Mouse (Mus musculus) lung, embryonic 15.5 days (tissue): ENCODE results near the gene Dcxr. TPM values are rescaled to one million over a fixed set of nuclear protein-coding genes. Genes with fewer than 3 reads are reported as not detected.
"Not testable (repeated sequence)": the region's sequence is repeated elsewhere in the genome, so short reads cannot be mapped to it uniquely, and the experiment has no call there.

Experiments
- ATAC-seq: fragments of 200-750 bp; cut with Nextera tagmentation; 2 replicates; pipeline ENCODE4 v1.8.0; 2017; ENCODE audit warnings: moderate number of reproducible peaks, borderline replicate concordance; ENCODE audit not compliant: low FRiP score, low TSS enrichment; ENCODE audit errors: extremely low read depth
- H3K27ac ChIP-seq: fragments of 300-500 bp; sonication (generic); 2 replicates; pipeline ENCODE4 v1.5.1; 2015; ENCODE audit warnings: moderate library complexity, mild to moderate bottlenecking, inconsistent platforms
- H3K27me3 ChIP-seq: fragments of 300-500 bp; sonication (generic); 2 replicates; pipeline ENCODE4 v1.6.1; 2015; ENCODE audit warnings: inconsistent platforms
- H3K36me3 ChIP-seq: fragments of 300-500 bp; sonication (generic); 2 replicates; pipeline ENCODE4 v1.6.1; 2015; ENCODE audit warnings: inconsistent platforms
- H3K4me1 ChIP-seq: fragments of 300-500 bp; sonication (generic); 2 replicates; pipeline ENCODE4 v1.6.1; 2015; ENCODE audit warnings: inconsistent platforms
- H3K4me2 ChIP-seq: fragments of 300-500 bp; sonication (generic); 2 replicates; pipeline ENCODE4 v1.6.1; 2015; ENCODE audit warnings: inconsistent platforms, mild to moderate bottlenecking, moderate library complexity
- H3K4me3 ChIP-seq: fragments of 300-500 bp; sonication (generic); 2 replicates; pipeline ENCODE4 v1.5.1; 2015; ENCODE audit warnings: mild to moderate bottlenecking, inconsistent platforms
- H3K9ac ChIP-seq: fragments of 300-500 bp; sonication (generic); 2 replicates; pipeline ENCODE4 v1.6.1; 2015; ENCODE audit warnings: inconsistent platforms
- H3K9me3 ChIP-seq: fragments of 300-500 bp; sonication (generic); 2 replicates; pipeline ENCODE4 v1.6.1; 2016; ENCODE audit warnings: inconsistent platforms
- WGBS: fragments of 180-500 bp; shearing (Covaris S2); methylation state at CpG from one replicate; pipeline ENCODE4 v1.1.7; 2015; 5-methylcytosine and 5-hydroxymethylcytosine counted together
- polyA plus RNA-seq: library from polyadenylated mRNA; unstranded; fragments of >200 nt; fragmentation: Nextera tagmentation; extraction: Ambion mirVana; gene quantifications from 2 replicates; pipeline ENCODE4 v1.2.1, GENCODE M21; 2015

Gene Dcxr
- polyA plus RNA-seq, 1 experiment from 2014 or later: 55.1 TPM

DNA sequence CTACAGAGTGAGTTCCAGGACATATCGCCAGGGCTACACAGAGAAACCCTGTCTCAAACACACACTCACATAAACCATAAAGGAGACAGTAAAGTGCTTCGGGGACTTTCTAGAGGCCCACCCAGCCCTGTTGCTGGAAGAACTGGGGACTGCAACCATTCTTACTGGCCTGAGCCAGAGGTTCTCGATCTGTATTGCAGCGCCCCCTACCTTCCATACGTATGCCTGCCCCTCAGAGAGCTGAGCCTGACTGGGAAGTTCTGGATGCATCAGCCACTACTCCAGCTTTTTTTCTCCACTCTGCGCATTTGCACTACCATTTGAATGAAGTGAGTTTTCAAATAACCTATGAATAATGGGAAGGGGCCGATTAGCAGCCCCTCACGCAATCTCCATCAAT lies 22.3 kb upstream of the Dcxr start:
- no peak for ATAC-seq
- 61% methylated on average over 8 of the region's 8 CpGs for WGBS
- no peak overlapping the region for H3K9ac ChIP-seq

DNA sequence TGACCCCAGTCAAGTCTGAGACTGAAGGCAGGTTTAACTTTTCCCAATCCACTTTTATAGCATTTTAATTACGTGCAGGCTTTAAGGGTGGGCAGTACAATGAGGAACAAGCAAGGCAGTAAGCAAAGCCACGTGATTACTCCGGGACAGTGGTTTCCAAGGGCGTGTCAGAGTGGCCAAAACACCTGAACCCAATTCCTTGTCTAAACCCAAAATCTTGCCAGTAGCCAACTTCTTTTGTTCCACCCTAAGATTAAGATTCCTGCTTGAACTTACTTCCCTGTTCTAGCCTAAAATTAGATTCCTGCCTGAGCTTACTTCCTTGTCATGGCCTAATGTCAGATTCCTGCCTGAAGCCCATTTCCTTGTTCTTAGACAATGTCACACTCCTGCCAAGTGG lies 20.9 kb upstream of the Dcxr start:
- no peak overlapping the region for H3K9ac ChIP-seq
- 76% methylated on average over 4 of the region's 4 CpGs for WGBS
- no peaks in the 10 kb centered on the region for H3K27me3 ChIP-seq
- no peak overlapping the region for H3K4me2 ChIP-seq
- no peak for ATAC-seq
- no peaks in the 10 kb centered on the region for H3K9me3 ChIP-seq
- no peak overlapping the region for H3K4me3 ChIP-seq
- 0 out of 2 replicates have a peak, but pooled peaks cover 3% of the 10 kb centered on the region for H3K4me1 ChIP-seq
- H3K36me3 ChIP-seq: no peaks in the 10 kb centered on the region
- no peak overlapping the region for H3K27ac ChIP-seq

More for the DNA sequence above, 22.3 kb upstream of the Dcxr start:
- no peak overlapping the region for H3K27ac ChIP-seq
- no peaks in the 10 kb centered on the region for H3K36me3 ChIP-seq
- H3K4me1 ChIP-seq: 0 out of 2 replicates have a peak, but pooled peaks cover 3% of the 10 kb centered on the region
- no peaks in the 10 kb centered on the region for H3K27me3 ChIP-seq
- H3K4me2 ChIP-seq: no peak overlapping the region
- no peaks in the 10 kb centered on the region for H3K9me3 ChIP-seq
- H3K4me3 ChIP-seq: no peak overlapping the region

DNA sequence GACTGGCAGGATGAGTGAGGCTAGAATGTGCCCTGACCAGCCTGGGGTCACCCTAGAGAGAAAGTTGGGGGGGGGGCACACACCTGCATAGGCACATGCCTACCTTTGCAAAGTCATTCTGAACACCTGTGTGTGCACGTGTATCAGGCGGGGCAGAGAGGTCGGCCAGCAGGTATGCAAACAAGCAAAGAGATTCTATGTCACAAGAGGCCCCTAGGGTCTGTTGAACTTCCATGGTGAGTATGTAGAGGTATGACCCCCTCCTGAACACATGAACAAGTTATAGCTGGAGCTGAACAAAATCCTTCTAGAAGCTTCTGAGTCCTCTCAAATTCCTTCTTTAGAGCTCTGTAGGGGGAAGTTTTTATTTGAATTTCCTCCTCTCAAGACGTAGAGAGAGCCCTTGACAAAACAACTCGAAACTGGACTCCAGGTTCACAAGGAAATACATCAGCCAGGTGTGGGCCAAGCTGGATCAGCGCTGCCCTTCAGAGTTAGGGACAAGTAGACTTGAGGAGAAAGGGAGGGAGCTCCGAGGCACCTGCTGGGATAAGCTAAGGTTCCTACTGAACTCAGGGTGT lies 17.1 kb upstream of the Dcxr start:
- peak; percentile 88 for ATAC-seq
- H3K9ac ChIP-seq: no peak overlapping the region
- no peak overlapping the region for H3K4me2 ChIP-seq
- no peak overlapping the region for H3K4me3 ChIP-seq
- H3K27ac ChIP-seq: peak overlapping the region; percentile 96
- no peaks in the 10 kb centered on the region for H3K27me3 ChIP-seq
- no peaks in the 10 kb centered on the region for H3K36me3 ChIP-seq
- H3K9me3 ChIP-seq: no peaks in the 10 kb centered on the region
- 38% methylated on average over 7 of the region's 7 CpGs for WGBS
- 0 out of 2 replicates have a peak, but pooled peaks cover 3% of the 10 kb centered on the region for H3K4me1 ChIP-seq

DNA sequence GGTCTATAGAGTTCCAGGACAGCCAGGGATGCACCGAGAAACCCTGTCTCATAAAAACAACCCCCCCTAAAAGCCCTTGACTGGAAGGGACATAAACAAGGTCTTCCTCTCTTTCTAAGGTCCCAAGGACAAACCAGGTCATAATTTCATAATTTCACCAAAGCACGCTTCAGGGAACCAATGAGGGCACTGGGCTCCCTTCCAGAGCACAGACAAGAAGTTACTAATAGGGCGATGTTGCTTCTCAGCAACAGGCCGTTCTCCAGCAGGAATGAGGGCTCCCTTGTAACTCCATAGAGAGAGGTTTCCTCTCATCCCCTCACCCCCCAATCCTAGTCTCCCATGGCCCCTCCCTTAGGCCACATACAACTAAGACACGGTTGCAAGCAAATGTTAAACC lies 13.9 kb upstream of the Dcxr start:
- no peak overlapping the region for H3K4me2 ChIP-seq
- H3K9me3 ChIP-seq: no peaks in the 10 kb centered on the region
- no peak overlapping the region for H3K9ac ChIP-seq
- no peaks in the 10 kb centered on the region for H3K27me3 ChIP-seq
- H3K4me3 ChIP-seq: no peak overlapping the region
- WGBS: 82% methylated on average over 5 of the region's 5 CpGs
- H3K36me3 ChIP-seq: no peaks in the 10 kb centered on the region
- H3K4me1 ChIP-seq: 0 out of 2 replicates have a peak, but pooled peaks cover 3% of the 10 kb centered on the region
- no peak for ATAC-seq
- H3K27ac ChIP-seq: no peak overlapping the region

DNA sequence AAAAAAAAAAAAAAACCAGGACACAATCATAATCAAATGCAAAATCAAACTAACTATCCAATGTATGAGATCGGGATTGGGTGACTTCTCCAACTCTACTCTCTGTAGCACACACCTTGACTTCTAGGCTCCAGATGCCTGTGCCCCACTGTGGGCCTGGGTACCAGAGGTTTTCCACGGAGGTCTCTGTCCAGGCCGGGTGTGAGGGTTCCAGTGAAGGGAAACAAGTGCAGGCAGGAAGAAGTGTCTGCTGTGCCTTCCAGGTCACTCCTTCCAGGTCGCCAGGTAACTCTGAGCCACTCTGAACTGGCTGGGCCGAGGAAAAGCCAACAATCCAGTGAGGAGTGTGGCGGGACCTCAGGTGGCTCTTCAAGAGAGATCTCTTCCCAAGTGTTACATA lies 9.3 kb upstream of the Dcxr start:
- no peak for ATAC-seq
- no peak overlapping the region for H3K27ac ChIP-seq
- H3K4me1 ChIP-seq: peaks cover 11% of the 10 kb centered on the region; the same call in 1 of the 2 replicates
- WGBS: 58% methylated on average over 6 of the region's 6 CpGs
- H3K9ac ChIP-seq: no peak overlapping the region
- H3K9me3 ChIP-seq: no peaks in the 10 kb centered on the region
- no peak overlapping the region for H3K4me3 ChIP-seq
- no peaks in the 10 kb centered on the region for H3K36me3 ChIP-seq
- no peaks in the 10 kb centered on the region for H3K27me3 ChIP-seq
- H3K4me2 ChIP-seq: no peak overlapping the region

DNA sequence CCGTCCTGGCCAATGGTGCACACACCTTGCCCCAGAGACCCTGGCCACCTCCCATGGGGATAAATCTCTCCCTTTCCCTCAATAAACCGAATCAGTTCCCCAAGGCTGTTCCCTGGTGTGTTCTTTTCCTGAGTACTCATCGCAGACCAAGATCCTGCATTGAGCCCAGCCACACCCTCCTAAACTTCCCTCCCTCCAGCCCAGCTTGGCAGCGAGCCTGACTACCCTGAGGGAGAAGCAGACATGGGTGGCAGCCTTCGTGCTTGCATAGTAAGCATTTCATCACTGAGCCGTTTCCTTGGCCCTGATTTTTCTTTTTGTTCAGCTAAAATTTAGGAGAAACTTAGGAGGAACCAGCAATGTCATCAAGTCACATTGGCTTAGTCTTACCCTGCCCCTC lies 6.4 kb upstream of the Dcxr start:
- Histone ChIP-seq H3K27me3 (no peaks in the 10 kb centered on the region), H3K4me3 (no peak overlapping the region), H3K4me1 (peaks cover 20% of the 10 kb centered on the region), H3K36me3 (no peaks in the 10 kb centered on the region), H3K9me3 (no peaks in the 10 kb centered on the region), H3K9ac (no peak overlapping the region), H3K27ac (0 out of 2 replicates have a peak overlapping the region, but pooled peaks have one; percentile 47), H3K4me2 (no peak overlapping the region)
- ATAC-seq: 0 out of 2 replicates have a peak, but pooled peaks have one; percentile 8
- WGBS: 32% methylated on average over 6 of the region's 6 CpGs

DNA sequence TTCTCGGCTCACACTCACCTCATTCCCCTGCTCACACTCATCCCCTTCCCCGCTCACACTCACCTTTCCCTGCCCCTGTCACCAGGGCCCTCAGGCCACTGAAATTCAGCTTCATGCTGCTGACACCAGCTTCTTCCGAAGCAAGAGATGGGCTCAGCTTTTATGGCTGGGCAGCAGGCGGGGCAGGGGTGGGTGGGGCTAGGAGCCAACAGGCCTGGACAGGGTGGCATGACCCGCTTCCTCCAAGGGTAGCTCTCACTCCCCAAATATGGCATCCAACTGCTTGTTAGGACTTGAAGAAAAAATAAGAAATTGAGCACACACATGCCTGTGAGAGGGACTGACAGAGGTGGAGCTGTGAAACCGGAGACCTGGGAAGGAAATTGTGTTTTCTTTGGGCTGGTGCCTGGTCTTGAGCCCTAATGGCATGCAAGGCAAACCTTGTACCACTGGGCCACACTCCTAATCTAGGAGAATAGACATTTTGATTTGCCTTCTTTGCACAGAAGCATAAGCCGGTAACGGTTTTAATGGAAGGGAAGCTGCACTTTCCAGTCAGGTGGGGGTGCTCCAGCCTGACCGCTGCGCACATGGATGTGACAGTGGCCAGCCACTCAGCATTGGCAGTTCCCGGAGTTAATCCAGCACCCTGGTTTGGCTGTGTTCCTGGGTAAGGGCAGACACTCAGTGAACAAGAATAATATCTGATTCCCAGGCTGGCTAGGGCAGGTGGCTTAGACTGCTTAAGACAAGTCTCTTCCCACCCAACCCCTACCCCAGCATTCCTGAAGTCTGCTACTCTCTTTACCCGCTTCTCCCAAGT lies 5.0 kb upstream of the Dcxr start, which contains the start of gene Cbr2:
Gene Cbr2, minus strand, starts transcription at position 257 of the 823 bp plus-strand sequence.
- no peak within 1 kb of the TSS for H3K4me3 ChIP-seq
- no peak within 1 kb of the TSS for H3K9ac ChIP-seq
- peak within 1 kb of the TSS; percentile 38; the same call in 1 of the 2 replicates for H3K27ac ChIP-seq
- H3K9me3 ChIP-seq: no peaks in the 10 kb centered on the region
- H3K4me2 ChIP-seq: no peak within 1 kb of the TSS
- no peak for ATAC-seq
- 69% methylated on average over 12 of the region's 12 CpGs for WGBS
- peaks cover 20% of the 10 kb centered on the region for H3K4me1 ChIP-seq
- H3K27me3 ChIP-seq: no peaks in the 10 kb centered on the region
- no peaks in the 10 kb centered on the region for H3K36me3 ChIP-seq

DNA sequence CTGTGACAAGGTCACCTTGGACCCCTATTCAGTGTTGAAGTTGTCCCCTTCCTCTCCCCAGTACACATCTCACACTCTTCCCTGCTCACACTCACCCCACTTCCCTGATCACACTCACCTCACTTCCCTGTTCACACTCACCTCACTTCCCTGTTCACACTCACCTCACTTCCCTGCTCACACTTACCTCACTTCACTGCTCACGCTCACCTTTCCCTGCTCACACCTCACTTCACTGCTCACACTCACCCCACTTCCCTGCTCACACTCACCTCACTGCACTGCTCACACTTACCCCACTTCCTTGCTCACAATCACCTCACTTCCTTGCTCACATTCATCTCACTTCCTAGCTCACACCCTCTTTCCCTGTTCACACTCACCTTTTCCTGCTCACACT lies 4.3 kb upstream of the Dcxr start:
- WGBS: 74% methylated on average over 1 of the region's 1 CpGs
- peak overlapping the region; percentile 9; the same call in 1 of the 2 replicates for H3K27ac ChIP-seq

DNA sequence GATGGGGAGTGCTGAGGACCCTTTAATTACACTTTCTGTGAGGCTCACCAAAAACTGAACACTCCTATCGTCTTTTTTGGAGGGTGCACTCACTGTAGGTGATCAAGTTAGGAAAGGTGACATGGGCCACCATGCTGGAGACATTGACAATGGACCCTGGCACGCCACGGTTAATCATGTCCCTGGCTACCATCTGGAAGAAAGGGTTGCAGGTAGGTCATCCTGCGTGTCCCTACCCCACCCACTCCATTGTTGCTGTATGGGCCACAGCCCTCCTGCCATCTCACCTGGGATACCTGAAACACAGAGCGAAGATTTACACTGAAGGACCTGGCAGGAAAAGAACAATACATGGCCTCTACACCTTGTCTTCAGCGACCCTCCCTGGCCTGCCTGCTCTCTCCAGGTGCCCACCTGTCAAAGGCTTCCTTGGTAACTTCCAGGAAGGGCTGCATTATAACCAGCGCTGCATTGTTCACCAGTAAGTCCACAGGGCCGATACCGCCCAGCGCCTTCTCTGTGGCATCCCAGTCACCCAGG lies 3.3 kb upstream of the Dcxr start:
- no peaks in the 10 kb centered on the region for H3K9me3 ChIP-seq
- no peak overlapping the region for H3K4me3 ChIP-seq
- 0 out of 2 replicates have a peak, but pooled peaks cover 3% of the 10 kb centered on the region for H3K36me3 ChIP-seq
- no peaks in the 10 kb centered on the region for H3K27me3 ChIP-seq
- H3K4me2 ChIP-seq: no peak overlapping the region
- H3K9ac ChIP-seq: no peak overlapping the region
- WGBS: 85% methylated on average over 10 of the region's 10 CpGs
- no peak overlapping the region for H3K27ac ChIP-seq
- H3K4me1 ChIP-seq: peaks cover 31% of the 10 kb centered on the region
- no peak for ATAC-seq

More for the DNA sequence above, 4.3 kb upstream of the Dcxr start:
- Histone ChIP-seq H3K36me3 (no peaks in the 10 kb centered on the region), H3K9ac (no peak overlapping the region), H3K9me3 (no peaks in the 10 kb centered on the region), H3K27me3 (no peaks in the 10 kb centered on the region), H3K4me3 (no peak overlapping the region), H3K4me2 (no peak overlapping the region), H3K4me1 (peaks cover 26% of the 10 kb centered on the region)
- ATAC-seq: no peak

DNA sequence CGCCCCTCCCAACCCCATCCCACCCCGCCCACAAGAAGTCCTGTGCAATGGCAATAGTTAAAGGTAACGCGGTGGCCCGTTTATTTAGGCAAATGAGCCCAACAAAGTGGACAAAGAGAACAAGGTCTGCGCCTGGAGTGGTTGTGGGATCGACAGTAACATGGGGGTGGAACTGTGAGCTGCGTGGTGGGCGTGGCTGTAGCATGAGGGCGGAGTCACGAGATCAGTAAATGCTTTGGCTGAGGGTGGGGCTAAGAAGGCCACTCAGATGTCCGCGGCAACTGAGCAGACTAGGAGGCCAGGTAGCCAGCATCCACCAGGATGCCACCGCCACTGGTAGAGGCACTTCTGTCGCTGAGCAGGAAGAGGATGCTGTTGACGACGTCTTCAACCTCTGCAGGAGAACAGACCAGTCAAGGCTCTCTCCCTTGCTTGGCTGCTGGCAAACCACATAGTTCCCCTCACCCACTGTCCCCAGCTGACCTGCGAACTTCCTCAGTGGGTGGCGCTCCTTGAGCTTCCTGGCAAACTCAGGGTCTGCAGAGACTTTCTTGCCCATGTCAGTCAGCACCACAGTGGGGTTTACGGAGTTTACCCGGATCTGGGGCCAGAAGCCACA lies 2.5 kb upstream of the Dcxr start:
- peak; percentile 36; the same call in 1 of the 2 replicates for ATAC-seq
- Histone ChIP-seq H3K4me2 (peak overlapping the region; percentile 44), H3K4me1 (peaks cover 31% of the 10 kb centered on the region), H3K4me3 (peak overlapping the region; percentile 8; the same call in 1 of the 2 replicates)
- H3K27ac ChIP-seq, H3K9me3 ChIP-seq, H3K36me3 ChIP-seq, H3K9ac ChIP-seq, H3K27me3 ChIP-seq: not testable (repeated sequence)
- 1% methylated on average over 17 of the region's 21 CpGs for WGBS

DNA sequence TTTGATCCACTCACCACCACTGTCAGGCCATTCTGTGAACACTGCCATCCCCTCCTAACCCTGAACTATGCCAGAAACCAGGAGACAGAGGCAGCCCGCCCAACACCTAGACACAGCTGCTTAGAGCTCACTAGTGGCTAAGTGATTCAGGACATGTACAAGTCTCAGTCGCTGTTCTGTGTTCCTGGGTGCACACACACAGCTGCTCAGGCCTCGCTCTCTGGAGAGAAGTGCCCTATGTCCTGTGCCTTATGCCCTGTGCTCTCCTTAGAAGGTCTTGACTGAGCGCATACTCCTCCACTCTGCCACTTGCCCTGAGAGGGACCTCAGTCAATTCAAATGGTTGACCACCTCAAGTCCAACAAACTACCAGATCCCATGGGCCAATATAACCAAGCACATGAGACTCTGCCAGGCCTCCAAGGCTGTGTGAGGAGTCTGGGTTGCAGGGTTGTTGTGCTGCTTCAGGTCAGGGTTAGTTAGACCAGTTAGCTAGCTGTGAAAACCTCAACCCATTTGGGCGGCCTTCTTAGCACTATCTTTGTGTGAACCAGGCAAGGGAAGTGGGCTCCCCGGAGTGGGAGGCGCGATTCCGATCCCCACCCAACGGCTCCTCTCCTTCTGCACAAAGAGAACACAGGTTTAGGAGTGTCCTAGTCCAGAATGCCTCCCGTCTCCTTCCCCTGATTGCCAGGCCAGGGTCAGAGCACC lies 1.6 kb upstream of the Dcxr start:
- 73% methylated on average over 11 of the region's 11 CpGs for WGBS
- 0 out of 2 replicates have a peak, but pooled peaks cover 5% of the 10 kb centered on the region for H3K36me3 ChIP-seq
- H3K4me2 ChIP-seq: peak overlapping the region; percentile 44; the same call in 1 of the 2 replicates

More for the DNA sequence above, 1.6 kb upstream of the Dcxr start:
- Histone ChIP-seq H3K4me3 (no peak overlapping the region), H3K9me3 (no peaks in the 10 kb centered on the region), H3K4me1 (peaks cover 31% of the 10 kb centered on the region), H3K27me3 (no peaks in the 10 kb centered on the region), H3K27ac (no peak overlapping the region), H3K9ac (no peak overlapping the region)
- ATAC-seq: no peak
